Mouse (Mus musculus) brain, embryonic 14.5 days (tissue): Measurements from ENCODE around the gene Cidec. TPM values are rescaled to one million over a fixed set of nuclear protein-coding genes. Genes with fewer than 3 reads are reported as not detected.
A peak's percentile ranks its signal among the peaks of the same experiment; 100 is the strongest.

Experiments
- DNase-seq: peaks from one replicate; pipeline ENCODE4 v3.0.0-alpha.2; 2011; ENCODE audit warnings: low read depth
- CTCF ChIP-seq: fragments of 200-500 bp; IDR thresholded peaks from 2 replicates; pipeline ENCODE4 v1.5.1; 2012; ENCODE audit warnings: inconsistent platforms, mild to moderate bottlenecking, moderate library complexity, borderline replicate concordance; ENCODE audit not compliant: insufficient read depth, insufficient read length; ENCODE audit errors: extremely low read depth
- POLR2A ChIP-seq: fragments of 200-500 bp; IDR thresholded peaks from 2 replicates; pipeline ENCODE4 v1.6.1; 2012; ENCODE audit warnings: mild to moderate bottlenecking, inconsistent platforms, borderline replicate concordance; ENCODE audit not compliant: poor library complexity, insufficient read depth, insufficient read length, severe bottlenecking; ENCODE audit errors: extremely low read depth
- polyA plus RNA-seq: library from polyadenylated mRNA; depleted of rRNA; stranded (reverse); fragments of >200 nt; gene quantifications from 2 replicates; pipeline ENCODE4 v1.2.3, GENCODE M21; 2012

Gene Cidec
- polyA plus RNA-seq, 1 experiment, result 0.07 TPM

DNA sequence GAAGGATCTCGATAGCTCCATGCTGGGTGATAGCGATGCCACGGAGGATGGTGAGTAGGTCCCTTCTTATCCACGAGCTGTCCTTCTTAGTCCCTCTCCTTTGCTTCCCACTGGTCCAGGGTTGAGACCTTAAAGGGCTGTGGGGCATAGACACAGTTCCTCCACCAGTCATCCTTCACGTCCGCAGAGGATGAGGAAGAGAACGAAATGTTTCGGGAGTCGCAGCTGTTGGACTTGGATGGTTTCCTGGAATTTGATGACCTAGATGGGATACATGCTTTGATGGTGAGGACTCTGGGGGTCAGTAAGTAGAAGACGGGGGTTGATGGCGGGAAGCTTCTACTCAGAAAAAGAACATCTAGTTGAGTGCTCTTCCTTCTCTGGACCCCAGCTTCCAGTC is 40.7 kb downstream of the Cidec start:
- TF ChIP-seq POLR2A (no peak), CTCF (no peak)
- no peak for DNase-seq

DNA sequence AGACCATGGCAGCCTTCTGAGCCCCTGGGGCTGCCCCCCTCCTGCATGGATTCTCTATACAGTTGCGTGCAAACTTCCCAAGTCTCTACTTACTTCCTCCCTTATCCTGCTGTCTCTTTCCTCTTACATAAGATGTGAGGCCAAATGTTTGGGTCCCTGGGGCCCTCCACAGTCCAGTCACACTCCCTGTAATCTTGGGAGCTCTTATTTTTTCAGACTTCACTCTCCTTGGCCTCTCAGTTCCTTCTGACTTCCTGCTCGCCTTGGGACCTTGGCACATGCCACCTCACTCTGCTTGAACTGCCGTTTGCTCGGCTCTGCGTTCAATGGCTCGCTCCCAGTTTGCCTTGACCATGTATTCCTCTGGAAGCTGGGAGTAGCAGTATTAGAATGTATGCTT is 41.6 kb downstream of the Cidec start:
- TF ChIP-seq POLR2A (no peak), CTCF (no peak)
- no peak for DNase-seq

DNA sequence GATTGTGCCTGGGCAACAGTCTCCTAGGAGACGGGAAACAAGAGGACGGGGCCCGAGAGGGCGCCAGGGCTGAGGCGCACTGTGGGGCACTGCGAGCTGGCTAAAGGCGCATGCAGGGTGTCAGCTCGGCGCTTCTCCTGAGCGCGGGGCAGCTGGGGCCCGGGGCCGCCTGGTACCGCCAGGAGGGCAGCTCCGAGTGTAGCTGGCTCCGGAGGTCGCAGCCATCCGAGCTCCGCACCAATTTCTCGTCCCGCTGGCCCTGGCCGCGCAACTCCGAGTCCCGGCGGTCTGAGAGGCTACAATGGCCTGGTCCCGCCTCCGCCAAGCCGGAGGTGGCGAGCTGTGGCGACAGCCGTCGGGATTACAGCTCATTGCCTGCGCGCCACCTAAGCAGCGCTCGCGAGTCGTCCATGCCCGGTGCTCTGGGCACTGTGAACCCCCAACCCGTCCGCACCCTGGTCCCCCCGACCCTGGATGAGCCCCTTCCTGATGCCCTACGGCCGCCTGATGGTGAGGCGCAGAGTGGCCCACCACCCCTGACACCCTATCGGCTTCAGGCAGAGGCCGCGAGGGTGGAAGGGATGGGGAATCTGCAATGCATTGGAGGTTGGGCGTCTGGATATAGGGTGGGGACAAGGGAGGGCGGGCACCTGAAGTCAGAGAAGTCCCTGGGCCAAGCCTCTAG is 43.0 kb downstream of the Cidec start:
- TF ChIP-seq CTCF (no peak), POLR2A (no peak; the same call in 1 of the 2 replicates)
- peak; percentile 86 for DNase-seq

DNA sequence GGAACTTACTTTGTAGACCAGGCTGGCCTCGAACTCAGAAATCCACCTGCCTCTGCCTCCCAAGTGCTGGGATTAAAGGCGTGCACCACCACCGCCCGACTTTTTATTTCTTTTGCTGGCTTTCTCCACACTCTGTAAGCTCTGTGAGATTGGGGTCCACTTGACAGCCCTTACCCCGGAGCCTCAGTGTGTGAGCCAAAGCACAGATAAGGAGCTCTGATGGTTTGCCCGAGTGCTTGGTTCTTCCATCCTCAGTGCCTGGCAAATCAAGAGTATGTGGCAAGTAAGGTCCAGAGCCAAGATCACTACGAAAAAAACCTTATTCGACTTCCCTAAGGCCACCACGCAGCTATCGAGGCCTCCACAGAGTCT is 43.6 kb downstream of the Cidec start:
- DNase-seq, result no peak
- TF ChIP-seq CTCF (no peak), POLR2A (no peak)

DNA sequence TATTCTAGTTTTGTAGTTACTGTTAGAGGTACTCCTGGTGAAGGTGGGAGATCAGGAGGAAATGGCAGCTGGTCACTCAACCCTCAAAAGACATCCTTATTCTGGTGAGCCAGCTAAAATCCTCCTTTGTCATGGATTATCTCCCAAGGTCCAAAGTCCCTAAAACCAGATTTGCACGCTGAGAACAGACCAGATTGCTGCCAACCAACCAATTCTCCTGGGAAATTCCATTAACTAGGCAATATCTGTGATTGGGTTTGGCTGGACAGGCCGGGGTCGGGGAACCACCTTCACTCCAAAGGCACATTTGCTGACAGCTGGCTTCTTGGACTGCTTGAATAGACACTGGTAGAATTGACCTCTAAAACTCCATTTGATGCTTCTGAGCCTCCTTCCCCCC is 44.8 kb downstream of the Cidec start:
- no peak for DNase-seq

DNA sequence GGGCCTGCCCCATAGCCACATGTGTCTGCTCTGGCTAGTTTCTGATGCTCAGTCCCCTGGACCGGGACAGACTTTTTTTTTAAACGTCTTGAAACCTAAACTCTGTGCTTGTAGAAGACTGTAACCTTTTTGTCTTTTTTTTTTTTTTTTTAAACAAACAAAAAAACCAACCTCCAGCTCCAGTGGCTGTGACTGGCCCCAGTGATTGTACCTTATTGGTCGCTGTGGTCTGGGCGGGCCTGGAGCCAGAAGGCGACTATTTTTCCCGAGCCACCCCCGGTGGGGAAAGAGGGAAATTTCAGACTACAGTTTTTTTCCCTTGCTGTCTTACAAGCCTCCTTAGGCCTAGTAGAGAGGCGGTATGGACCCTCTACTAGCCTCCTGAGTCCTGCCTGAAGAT is 46.6 kb downstream of the Cidec start, which contains the start of gene Ttll3:
Gene Ttll3, plus strand, starts transcription at position 301 of the 400 bp plus-strand sequence.
- no peak for DNase-seq
- TF ChIP-seq CTCF, result no peak
- no peak for TF ChIP-seq POLR2A

More for the DNA sequence above, 44.8 kb downstream of the Cidec start:
- TF ChIP-seq CTCF, result no peak
- TF ChIP-seq POLR2A, result no peak

DNA sequence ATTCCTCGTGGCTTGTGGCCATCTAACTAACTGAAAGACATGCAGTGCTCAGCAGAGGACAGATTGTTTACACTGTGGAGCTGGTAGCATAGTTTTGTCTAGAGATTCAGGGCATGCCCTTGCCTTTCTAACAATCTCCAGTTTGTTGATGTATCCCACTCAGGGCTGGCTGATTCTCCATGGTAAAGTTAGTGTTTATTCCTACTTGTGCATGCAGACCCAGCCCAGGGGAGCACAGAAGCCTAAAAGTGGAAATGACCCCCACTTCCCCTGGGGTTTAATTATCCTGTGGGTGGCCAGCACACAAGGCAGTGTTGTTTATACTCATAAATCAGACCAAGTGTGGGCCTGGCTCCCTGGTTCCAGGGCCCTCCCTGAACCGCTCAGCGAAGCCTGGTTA is 49.5 kb downstream of the Cidec start:
- peak; percentile 23 for DNase-seq
- no peak for TF ChIP-seq POLR2A
- no peak for TF ChIP-seq CTCF

DNA sequence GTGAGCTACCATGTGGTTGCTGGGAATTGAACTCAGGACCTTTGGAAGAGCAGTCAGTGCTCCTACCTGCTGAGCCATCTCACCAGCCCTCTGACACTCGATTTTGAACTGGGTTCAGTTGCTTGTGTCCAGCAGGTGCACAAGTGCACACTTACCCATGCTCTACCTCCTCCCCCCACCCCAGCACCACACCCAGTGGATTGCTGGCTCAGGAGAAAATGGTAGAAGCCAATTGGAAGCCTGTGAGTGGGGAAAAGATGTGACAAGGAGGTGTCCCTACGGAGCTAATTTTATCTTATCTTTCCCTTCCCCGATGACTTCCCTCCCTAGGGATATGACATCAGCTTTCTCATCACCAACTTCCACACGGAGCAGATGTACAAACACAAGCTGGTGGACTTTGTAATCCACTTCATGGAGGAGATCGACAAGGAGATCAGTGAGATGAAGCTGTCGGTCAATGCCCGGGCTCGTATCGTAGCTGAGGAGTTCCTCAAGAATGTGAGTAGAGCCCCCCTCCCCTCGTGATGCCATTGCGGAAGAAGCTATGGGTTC is 50.3 kb downstream of the Cidec start:
- no peak for TF ChIP-seq CTCF
- no peak for TF ChIP-seq POLR2A
- DNase-seq, result no peak

DNA sequence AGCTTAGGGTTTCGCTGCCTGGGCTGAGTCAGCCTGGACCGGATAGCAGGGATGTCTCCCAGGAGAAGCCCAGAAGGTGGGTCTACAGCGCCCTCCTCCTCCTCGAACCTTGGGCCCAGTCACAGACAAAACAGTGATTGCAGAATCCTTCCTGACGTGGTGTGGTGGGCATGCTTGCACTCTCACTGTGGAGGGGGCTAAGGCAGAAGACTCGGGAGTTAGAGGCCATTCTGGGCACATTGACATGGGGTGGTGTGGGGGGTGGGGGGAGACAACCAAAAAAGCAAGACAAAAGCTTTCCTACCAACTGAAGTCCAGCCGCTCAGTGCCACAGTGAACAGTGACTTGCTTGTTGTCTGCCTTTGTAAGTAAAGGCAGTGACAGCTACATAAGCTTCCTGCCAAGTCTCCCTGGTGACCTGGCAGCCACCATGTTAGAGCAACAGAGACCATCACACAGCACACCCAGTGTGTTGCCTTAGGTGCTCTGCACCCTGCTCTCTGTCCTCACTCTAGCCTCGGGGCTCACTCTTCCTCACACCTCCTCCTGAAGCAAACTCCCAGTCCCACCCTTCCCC is 51.1 kb downstream of the Cidec start:
- TF ChIP-seq CTCF (no peak), POLR2A (no peak)

DNA sequence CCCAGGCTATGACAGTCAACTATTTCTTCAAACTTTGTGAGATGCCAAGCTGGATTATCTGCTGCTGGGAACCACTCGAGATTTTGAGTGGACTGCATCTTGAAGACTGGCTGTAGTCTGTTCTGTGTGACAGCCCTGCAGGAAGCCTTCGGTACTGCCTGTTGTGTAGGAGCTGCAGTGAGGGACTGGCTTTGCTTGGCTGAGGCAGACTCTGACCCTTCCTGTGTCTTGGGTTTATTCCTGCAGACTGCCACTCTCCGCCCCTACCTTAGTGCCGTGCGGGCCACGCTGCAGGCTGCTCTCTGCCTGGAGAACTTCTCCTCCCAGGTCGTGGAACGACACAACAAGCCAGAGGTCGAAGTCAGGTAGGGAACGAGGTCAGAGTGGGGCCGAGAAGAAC is 55.1 kb downstream of the Cidec start:
- DNase-seq, result no peak

More for the DNA sequence above, 51.1 kb downstream of the Cidec start:
- DNase-seq, result peak; percentile 64

DNA sequence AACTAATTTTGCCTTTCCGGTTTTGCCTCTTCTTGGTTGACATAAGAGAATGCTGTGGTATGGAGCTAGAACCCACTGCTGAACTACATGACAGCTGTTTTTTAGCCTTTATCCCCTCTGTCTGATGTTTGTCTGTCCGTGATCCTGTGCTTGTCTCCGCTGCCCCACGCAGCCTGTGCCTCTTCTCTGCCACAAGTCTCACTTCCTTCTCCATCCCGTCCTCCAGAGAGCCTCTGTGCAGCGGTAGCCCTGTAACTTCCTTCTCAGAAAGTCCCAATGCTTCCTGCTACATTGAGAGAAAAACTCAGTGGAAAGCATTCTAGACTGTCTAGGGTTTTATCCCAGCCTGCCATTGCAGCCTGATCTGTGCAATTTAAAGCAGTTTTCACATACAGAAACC is 56.3 kb downstream of the Cidec start:
- TF ChIP-seq CTCF, result no peak
- TF ChIP-seq POLR2A, result no peak
- DNase-seq, result no peak

More for the DNA sequence above, 55.1 kb downstream of the Cidec start:
- TF ChIP-seq POLR2A, result no peak
- TF ChIP-seq CTCF, result no peak
